Mouse (Mus musculus): ENCODE data around the gene Cmtm4.
"Not testable (repeated sequence)": the region's sequence is repeated elsewhere in the genome, so short reads cannot be mapped to it uniquely, and the experiment has no call there.

Gene Cmtm4

GRCm38 (mm10) chr8:104339229-104339982, 56.2 kb downstream of the Cmtm4 start, which contains the start of gene Cmtm3:
Gene Cmtm3, plus strand, starts transcription at chr8:104339410.
- DNase-seq (ENCODE audit: low spot score in 2 of 2) = no peak

GRCm38 (mm10) chr8:104337890-104338289, 57.7 kb downstream of the Cmtm4 start:
- no peak for DNase-seq (ENCODE audit: low spot score in 2 of 2)

GRCm38 (mm10) chr8:104336806-104337205, 58.8 kb downstream of the Cmtm4 start:
- DNase-seq (ENCODE audit: low spot score in 2 of 2) = no peak

DNA sequence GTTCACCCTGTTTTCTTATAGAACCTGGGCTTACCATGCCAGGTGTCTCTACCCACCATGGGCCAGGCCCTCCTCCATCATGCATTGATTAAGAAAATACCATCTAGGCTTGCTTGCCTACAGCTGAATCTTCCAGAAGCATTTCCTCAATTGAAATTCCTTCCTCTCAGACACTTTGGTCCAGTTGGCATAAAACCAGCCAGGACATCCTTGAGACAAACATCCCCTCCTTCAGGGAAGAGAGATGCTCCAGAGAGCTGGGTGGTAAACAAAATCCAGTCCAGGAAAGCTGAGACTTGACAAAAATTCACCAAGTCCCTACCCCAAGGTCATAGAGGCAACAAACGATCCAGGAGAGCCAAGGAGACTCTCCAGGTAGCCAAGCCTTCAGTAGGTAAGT, 61.4 kb downstream of the Cmtm4 start:
- DNase-seq (ENCODE audit: low spot score in 2 of 2) = no peak

GRCm38 (mm10) chr8:104333786-104334185, 61.8 kb downstream of the Cmtm4 start:
- DNase-seq (ENCODE audit: low spot score in 2 of 2) = no peak

DNA sequence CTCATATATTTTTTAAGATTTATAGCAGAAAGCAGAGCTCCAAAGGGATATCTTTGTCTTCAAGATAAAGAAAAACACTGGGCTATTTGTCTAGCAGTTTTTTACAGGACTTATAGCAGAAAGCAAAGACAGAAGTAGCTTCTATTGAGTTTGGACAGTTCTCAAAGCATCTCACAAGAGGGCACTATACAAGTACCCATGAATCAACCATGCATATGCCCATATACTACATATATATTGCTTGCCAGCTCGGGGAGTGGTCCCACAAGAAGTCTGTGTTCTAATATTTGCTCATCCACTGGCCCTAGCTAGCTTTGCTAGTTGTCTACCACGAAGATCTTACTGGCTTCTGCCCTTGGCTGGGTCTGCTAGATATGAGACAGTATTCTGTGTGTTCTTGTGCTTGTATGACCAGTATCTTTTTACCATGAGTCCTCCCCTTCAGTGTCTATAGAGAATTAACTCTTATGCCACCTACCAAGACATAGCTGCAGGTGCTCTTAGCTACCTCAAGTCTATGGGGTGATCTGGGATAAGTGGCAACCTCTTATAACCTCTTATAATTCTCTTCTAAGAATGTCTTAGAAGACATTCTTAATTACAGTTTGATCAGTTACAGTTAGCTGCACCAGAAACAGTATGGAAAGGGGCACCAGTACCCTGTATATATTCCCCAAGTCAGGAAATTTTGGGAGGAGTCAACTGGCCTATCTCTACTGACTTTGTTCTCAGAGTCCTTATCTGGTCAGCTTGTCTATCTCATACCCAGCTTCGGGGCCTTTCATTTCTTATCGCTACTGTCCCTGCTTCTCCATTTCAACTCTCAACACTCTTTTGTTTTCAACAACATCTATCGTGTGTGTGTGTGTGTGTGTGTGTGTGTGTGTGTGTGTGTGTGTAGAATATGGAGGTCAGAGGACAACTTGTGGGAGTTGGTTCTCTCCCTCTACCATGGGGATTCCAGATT, 62.7 kb downstream of the Cmtm4 start:
- no peak for DNase-seq (ENCODE audit: low spot score in 2 of 2)

DNA sequence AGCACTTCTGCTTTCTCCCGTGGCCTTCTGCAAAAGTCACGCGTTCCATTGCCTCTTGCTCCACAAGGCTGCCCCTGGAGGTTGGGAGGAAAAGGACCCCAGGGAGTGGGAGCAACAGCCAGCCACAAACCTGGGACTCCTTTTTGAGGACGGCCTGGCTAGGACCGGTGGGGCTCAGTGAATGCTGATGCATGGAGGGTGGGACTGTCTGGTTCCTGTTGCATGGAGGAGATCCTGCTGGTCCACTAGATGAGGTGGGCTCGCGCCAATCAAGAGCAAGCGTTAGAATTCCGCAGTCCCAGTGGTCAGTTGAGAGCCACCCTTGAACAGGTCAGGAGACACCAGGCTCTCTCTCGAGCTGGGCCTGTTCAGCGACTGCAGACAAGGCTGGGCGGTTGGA, 73.7 kb downstream of the Cmtm4 start, which contains the start of gene Cmtm2b:
Gene Cmtm2b (plus strand): TSS at position 301 of the 400 bp plus-strand sequence.
- DNase-seq (ENCODE audit: low spot score in 2 of 2) = not testable (repeated sequence)

GRCm38 (mm10) chr8:104321267-104321666, 74.3 kb downstream of the Cmtm4 start, which contains the start of gene Gm11020:
Gene Gm11020, plus strand, starts transcription at chr8:104321567.
- not testable (repeated sequence) for DNase-seq (ENCODE audit: low spot score in 2 of 2)

DNA sequence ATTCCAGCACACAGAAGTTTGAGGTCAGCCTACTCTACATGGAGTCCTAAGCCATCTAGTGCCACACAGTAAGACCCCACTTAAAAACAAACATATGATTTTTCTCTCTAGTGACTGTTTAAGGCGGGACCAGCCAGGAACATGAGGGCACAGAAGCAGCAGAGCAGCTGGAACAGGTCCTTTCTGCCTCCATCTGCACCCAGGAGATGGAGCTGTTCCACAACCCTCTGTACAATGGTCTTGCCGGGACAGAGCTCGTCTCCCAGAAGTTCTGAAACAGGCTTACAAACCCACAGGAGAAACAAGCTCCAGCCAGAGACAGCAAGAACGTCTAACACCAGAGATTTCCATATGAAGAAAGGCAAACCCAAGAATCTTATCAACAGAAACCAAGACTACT, 82.3 kb downstream of the Cmtm4 start:
- DNase-seq (ENCODE audit: low spot score in 2 of 2) = no peak

- not testable (repeated sequence) for DNase-seq (ENCODE audit: low spot score in 2 of 2)
Observed at GRCm38 (mm10) chr8:104312023-104312422, 83.6 kb downstream of the Cmtm4 start.

GRCm38 (mm10) chr8:104309441-104310155, 86.0 kb downstream of the Cmtm4 start, which contains the start of the genes Gm45711 and Cmtm1:
Gene Gm45711, minus strand, starts transcription at chr8:104310081.
Gene Cmtm1, minus strand, starts transcription at chr8:104310145.
- DNase-seq (ENCODE audit: low spot score in 2 of 2) = not testable (repeated sequence)

- not testable (repeated sequence) for DNase-seq (ENCODE audit: low spot score in 2 of 2)
Observed at GRCm38 (mm10) chr8:104308341-104308740, 87.3 kb downstream of the Cmtm4 start.

- DNase-seq (ENCODE audit: low spot score in 2 of 2) = no peak
Observed at GRCm38 (mm10) chr8:104304962-104305361, 90.6 kb downstream of the Cmtm4 start.

DNA sequence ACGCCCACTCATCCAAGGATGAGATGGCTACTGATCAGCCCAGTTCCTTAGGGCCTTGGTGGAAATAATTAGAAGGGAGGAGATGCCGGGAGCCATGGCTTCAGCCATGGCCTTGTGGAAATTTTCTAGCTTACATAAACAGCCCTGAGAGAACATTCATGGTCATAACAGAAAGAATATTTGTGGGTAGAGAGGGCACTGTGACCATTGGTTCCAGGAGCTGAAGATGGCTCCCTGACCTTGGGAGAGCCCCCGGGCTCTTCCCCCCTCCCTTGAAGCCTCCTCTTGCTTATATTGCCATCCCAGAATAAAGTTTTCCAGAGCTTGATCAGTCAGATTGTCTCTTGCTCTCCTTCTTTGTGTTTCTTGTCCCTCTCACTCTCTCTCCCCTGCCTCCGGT, 93.1 kb downstream of the Cmtm4 start:
- not testable (repeated sequence) for DNase-seq (ENCODE audit: low spot score in 2 of 2)

DNA sequence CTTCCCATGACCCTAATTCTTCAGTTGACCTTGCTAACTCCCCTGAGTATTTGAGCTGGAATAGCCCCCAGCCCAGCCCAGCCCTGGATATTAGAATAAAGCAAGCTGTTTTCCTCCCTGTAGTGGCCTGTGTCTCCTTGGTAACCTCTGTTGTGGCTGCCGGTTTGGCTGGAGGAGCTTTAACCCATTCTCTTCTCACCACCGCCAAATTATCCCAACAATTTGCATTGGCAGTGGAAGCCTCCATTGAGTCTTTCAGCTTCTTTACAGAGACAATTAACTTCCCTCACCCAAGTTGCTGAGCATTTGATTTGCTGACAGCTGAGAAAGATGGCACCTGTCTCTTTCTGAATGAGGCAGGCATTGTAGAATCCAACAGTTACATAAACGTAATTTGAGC, 94.0 kb downstream of the Cmtm4 start:
- DNase-seq (ENCODE audit: low spot score in 2 of 2) = not testable (repeated sequence)

Measured in frontal cortex, postnatal 25 days (tissue).